30 mouse cellular contexts compared by ENCODE assay signal in genomic region chr4:45457543-45457942, GRCm38 (mm10). TPM values are rescaled to one million over a fixed set of nuclear protein-coding genes. Genes with fewer than 3 reads are reported as not detected.
A peak's percentile ranks its signal among the peaks of the same experiment; 100 is the strongest.
DNase-seq lines count a peak whose midpoint lies in the region; ATAC-seq and TF ChIP-seq lines count a peak whose summit lies in the region.
"Had no signal": no experiment of that assay in that cellular context is flagged by ENCODE, and none has a peak within 500 bp of the region (broad histone marks: within the 10 kb centered on the region; RNA-seq: fewer than 3 reads in every experiment).

No protein-coding gene starts in this region.

- no peak for ATAC-seq in forebrain, postnatal 0 days
- ATAC-seq in liver, postnatal 0 days: no peak
- ATAC-seq: CD4-positive, CD25-positive, alpha-beta regulatory T cell, adult 4 months; forebrain, embryonic 13.5 days; forebrain, embryonic 16.5 days; hindbrain, postnatal 0 days; inflammation-experienced regulatory T-cells, adult 6 months; intestine, postnatal 0 days; Patski had no signal

- H3ac ChIP-seq in myocyte (ENCODE audit: control insufficient read depth, insufficient read length): no peak overlapping the region

- TF ChIP-seq CTCF in forebrain, postnatal 0 days (IDR thresholded peaks at IDR 0.05; ENCODE audit: low read depth): no peak
- no peak for TF ChIP-seq CTCF in liver, adult 2 months (IDR thresholded peaks at IDR 0.05; ENCODE audit: low read depth, low read length)
- TF ChIP-seq CTCF in liver, postnatal 0 days (IDR thresholded peaks at IDR 0.05; ENCODE audit: low read depth): no peak

- H3K9me3 ChIP-seq in forebrain, embryonic 10.5 days: no peaks in the 10 kb centered on the region
- H3K9me3 ChIP-seq in forebrain, postnatal 0 days (ENCODE audit: low read length): no peaks in the 10 kb centered on the region
- no peaks in the 10 kb centered on the region for H3K9me3 ChIP-seq in liver, postnatal 0 days (ENCODE audit: low read length)
- H3K9me3 ChIP-seq: embryonic facial prominence, embryonic 10.5 days; embryonic facial prominence, embryonic 13.5 days; forebrain, embryonic 13.5 days had no signal

- H3K36me3 ChIP-seq in forebrain, embryonic 10.5 days (replicated peaks): peaks cover 28% of the 10 kb centered on the region
- peaks cover 11% of the 10 kb centered on the region for H3K36me3 ChIP-seq in forebrain, postnatal 0 days (ENCODE audit: insufficient read depth)
- H3K36me3 ChIP-seq in liver, adult 2 months (ENCODE audit: control insufficient read depth, insufficient read depth, low read length): peaks cover 6% of the 10 kb centered on the region; the same call in 1 of the 2 replicates
- peaks cover 5% of the 10 kb centered on the region; the same call in 1 of the 2 replicates for H3K36me3 ChIP-seq in liver, postnatal 0 days (replicated peaks; ENCODE audit: insufficient read depth, low read length)
- H3K36me3 ChIP-seq in myocyte (ENCODE audit: control insufficient read depth, insufficient read depth): peaks cover 3% of the 10 kb centered on the region

- H3K4me1 ChIP-seq in forebrain, embryonic 10.5 days: peaks cover 49% of the 10 kb centered on the region
- H3K4me1 ChIP-seq in forebrain, postnatal 0 days (ENCODE audit: insufficient read depth): no peaks in the 10 kb centered on the region
- peaks cover 37% of the 10 kb centered on the region for H3K4me1 ChIP-seq in liver, adult 2 months (ENCODE audit: control insufficient read depth, insufficient read depth, low read length)
- peaks cover 26% of the 10 kb centered on the region for H3K4me1 ChIP-seq in liver, postnatal 0 days (ENCODE audit: insufficient read depth)

- TF ChIP-seq EP300 in liver, postnatal 0 days (IDR thresholded peaks at IDR 0.05; ENCODE audit: low read depth): no peak

- TF ChIP-seq POLR2A in liver, adult 2 months (IDR thresholded peaks at IDR 0.05; ENCODE audit: extremely low read depth, insufficient read depth, low read length): no peak
- no peak for TF ChIP-seq POLR2A in myocyte (IDR thresholded peaks at IDR 0.05; ENCODE audit: insufficient read length, low read depth)

- H3K27me3 ChIP-seq in forebrain, embryonic 10.5 days (ENCODE audit: poor library complexity, severe bottlenecking): no peaks in the 10 kb centered on the region
- H3K27me3 ChIP-seq in forebrain, postnatal 0 days (ENCODE audit: insufficient read depth, low read length): no peaks in the 10 kb centered on the region
- no peaks in the 10 kb centered on the region for H3K27me3 ChIP-seq in liver, adult 2 months (ENCODE audit: control insufficient read depth, insufficient read depth, low read length)
- no peaks in the 10 kb centered on the region for H3K27me3 ChIP-seq in liver, postnatal 0 days (ENCODE audit: insufficient read depth, low read length)
- no peaks in the 10 kb centered on the region for H3K27me3 ChIP-seq in myocyte (ENCODE audit: control insufficient read depth, insufficient read depth, insufficient read length)
- H3K27me3 ChIP-seq: embryonic facial prominence, embryonic 13.5 days; forebrain, embryonic 13.5 days; Patski had no signal

- H3K4me3 ChIP-seq in forebrain, embryonic 10.5 days: no peak overlapping the region
- H3K4me3 ChIP-seq in forebrain, postnatal 0 days (ENCODE audit: low read depth, low read length): no peak overlapping the region
- H3K4me3 ChIP-seq in liver, adult 2 months (ENCODE audit: insufficient read depth, low read depth, low read length): no peak overlapping the region
- H3K4me3 ChIP-seq in liver, postnatal 0 days (ENCODE audit: low read depth, low read length): no peak overlapping the region
- no peak overlapping the region for H3K4me3 ChIP-seq in myocyte
- H3K4me3 ChIP-seq: embryonic facial prominence, embryonic 10.5 days; embryonic facial prominence, embryonic 13.5 days; erythroblast, embryonic 14.5 days; forebrain, embryonic 13.5 days had no signal

- H3K27ac ChIP-seq in forebrain, embryonic 10.5 days: 0 out of 2 replicates have a peak overlapping the region, but pooled peaks have one; percentile 30
- H3K27ac ChIP-seq in forebrain, postnatal 0 days (ENCODE audit: low read depth, low read length): no peak overlapping the region
- H3K27ac ChIP-seq in liver, adult 2 months (replicated peaks; ENCODE audit: insufficient read depth, low read depth, low read length): peak overlapping the region; percentile 14; the same call in 1 of the 2 replicates
- no peak overlapping the region for H3K27ac ChIP-seq in liver, postnatal 0 days (ENCODE audit: low read depth)
- H3K27ac ChIP-seq: embryonic facial prominence, embryonic 10.5 days; embryonic facial prominence, embryonic 13.5 days; forebrain, embryonic 13.5 days; hindbrain, embryonic 14.5 days; hindbrain, postnatal 0 days had no signal

- no peak overlapping the region for H3K9ac ChIP-seq in forebrain, postnatal 0 days
- no peak overlapping the region for H3K9ac ChIP-seq in liver, adult 2 months (ENCODE audit: low read depth, low read length)
- H3K9ac ChIP-seq in liver, postnatal 0 days (replicated peaks): no peak overlapping the region
- H3K9ac ChIP-seq: embryonic facial prominence, embryonic 13.5 days; forebrain, embryonic 13.5 days; hindbrain, embryonic 14.5 days had no signal

- WGBS in forebrain, embryonic 10.5 days: 94% methylated on average over 2 of the region's 2 CpGs
- WGBS in forebrain, postnatal 0 days: 88% methylated on average over 2 of the region's 2 CpGs
- 86% methylated on average over 2 of the region's 2 CpGs for WGBS in liver, adult 2 months
- 81% methylated on average over 2 of the region's 2 CpGs for WGBS in liver, postnatal 0 days (ENCODE audit: insufficient replicate concordance)

- DNase-seq in forebrain, embryonic 10.5 days (ENCODE audit: extremely low spot score, low spot score): no peak
- DNase-seq in forebrain, postnatal 0 days: no peak
- DNase-seq in liver, adult 2 months (ENCODE audit: extremely low read depth, low read depth, low spot score): no peak
- DNase-seq in liver, postnatal 0 days: no peak
- no peak for DNase-seq in adrenal gland, adult 18-20 months (ENCODE audit: low spot score in 2 of 2)
- no peak for DNase-seq in kidney, postnatal 14 days
- DNase-seq: adrenal gland, adult 2 months; adrenal gland, postnatal 14 days; cerebellum, adult 11 months; cerebellum, adult 2 months; cerebellum, postnatal 10 days; cerebellum, postnatal 36 days; embryo, embryonic 11 days; gastrocnemius, postnatal 10 days; gastrocnemius, postnatal 36 days; heart, postnatal 10 days; heart, postnatal 36 days had no signal

- H3K4me2 ChIP-seq in forebrain, postnatal 0 days (ENCODE audit: low read depth): no peak overlapping the region
- H3K4me2 ChIP-seq in liver, postnatal 0 days (ENCODE audit: low read depth, low read length): no peak overlapping the region
- no peak overlapping the region for H3K4me2 ChIP-seq in myocyte (ENCODE audit: low read depth)
- H3K4me2 ChIP-seq: embryonic facial prominence, embryonic 13.5 days; forebrain, embryonic 13.5 days; heart, embryonic 11.5 days; hindbrain, embryonic 14.5 days had no signal

- H3K79me2 ChIP-seq in liver, adult 2 months (ENCODE audit: control insufficient read depth, insufficient read depth, low read length): peaks cover 33% of the 10 kb centered on the region; the same call in 1 of the 2 replicates
- H3K79me2 ChIP-seq in myocyte (ENCODE audit: control insufficient read depth, insufficient read depth): peaks cover 47% of the 10 kb centered on the region

TF ChIP-seq in myocyte, 11 proteins besides CTCF, POLR2A, EP300 and RAD21:
- TF ChIP-seq MYOG (IDR thresholded peaks at IDR 0.05; ENCODE audit: control insufficient read depth in 1 of 3, insufficient read depth in 1 of 3, insufficient read length in 2 of 3, low read depth in 2 of 3) (peak in 1 of 3 experiments; percentile 53), MYOD1 (IDR thresholded peaks at IDR 0.05; ENCODE audit: control insufficient read depth in 1 of 3, insufficient read length in 2 of 3, low read depth in 2 of 3) (peak in 2 of 3 experiments; percentile 59 to 70), E2F4 (IDR thresholded peaks at IDR 0.05; ENCODE audit: insufficient read depth) (no peak)

RNA-seq across cellular contexts. Expression of gene Slc25a51, which starts 49.0 kb away (rescaled TPM):
- 78.5 and 83.3 TPM in 2 replicates for polyA plus RNA-seq in forebrain, embryonic 10.5 days (2016; fragmentation: Nextera tagmentation; extraction: Ambion mirVana)
- 94.6 and 128 TPM in 2 replicates for total RNA-seq in forebrain, postnatal 0 days (2014; rRNA removed)
- polyA plus RNA-seq in forebrain, postnatal 0 days (2015; fragmentation: Nextera tagmentation; extraction: Ambion mirVana): 76.8 and 83.9 TPM in 2 replicates
- total RNA-seq in liver, adult 2 months (2014; rRNA removed): 47.5 and 70.3 TPM in 2 replicates
- 52.9 and 56.4 TPM in 2 replicates for polyA plus RNA-seq in liver, adult 2 months (2012; rRNA removed)
- 40.0 and 41.0 TPM in 2 replicates for polyA plus RNA-seq in liver, postnatal 0 days (2015; fragmentation: Nextera tagmentation; extraction: Ambion mirVana)
- polyA plus RNA-seq in myocyte (2012; fragmentation: generic; extraction: Trizol): 39.9 TPM
- total RNA-seq in adrenal gland, adult 18-20 months (2021): 100 to 1,000 TPM; 326 to 423 TPM

Comparison
In these comparisons a context has a peak if more than half of its experiments do, and no peak if none do; other contexts are left out.
1. H3K27ac ChIP-seq: peak in forebrain, embryonic 10.5 days (single experiment) and liver, adult 2 months (single experiment); none in forebrain, postnatal 0 days (single experiment) and liver, postnatal 0 days (single experiment).